Mouse (Mus musculus) forebrain, embryonic 16.5 days (tissue): ENCODE results near the gene 1810049J17Rik. TPM values are rescaled to one million over a fixed set of nuclear protein-coding genes. Genes with fewer than 3 reads are reported as not detected.

Source experiments
- ATAC-seq: fragments of 200-750 bp; cut with Nextera tagmentation; 2 replicates; pipeline ENCODE4 v1.8.0; 2017; ENCODE audit warnings: mild to moderate bottlenecking, moderate library complexity
- H3K27ac ChIP-seq: fragments of 300-500 bp; sonication (generic); 2 replicates; pipeline ENCODE4 v1.5.1; 2014; ENCODE audit warnings: low read length, control low read depth
- H3K27me3 ChIP-seq: fragments of 300-500 bp; sonication (generic); replicated peaks from 2 replicates; pipeline ENCODE4 v1.6.1; 2014; ENCODE audit warnings: low read length; ENCODE audit not compliant: control insufficient read depth, insufficient read depth
- H3K36me3 ChIP-seq: fragments of 300-500 bp; sonication (generic); 2 replicates; pipeline ENCODE4 v1.6.1; 2014; ENCODE audit not compliant: control insufficient read depth, insufficient read depth
- H3K4me1 ChIP-seq: fragments of 300-500 bp; sonication (generic); replicated peaks from 2 replicates; pipeline ENCODE4 v1.6.1; 2014; ENCODE audit warnings: low read length; ENCODE audit not compliant: control insufficient read depth, insufficient read depth
- H3K4me2 ChIP-seq: fragments of 300-500 bp; sonication (generic); 2 replicates; pipeline ENCODE4 v1.6.1; 2014; ENCODE audit warnings: mild to moderate bottlenecking, low read length, control low read depth
- H3K4me3 ChIP-seq: fragments of 300-500 bp; sonication (generic); replicated peaks from 2 replicates; pipeline ENCODE4 v1.5.1; 2014; ENCODE audit warnings: mild to moderate bottlenecking, low read length, control low read depth
- H3K9ac ChIP-seq: fragments of 300-500 bp; sonication (generic); replicated peaks from 2 replicates; pipeline ENCODE4 v1.6.1; 2014; ENCODE audit warnings: low read depth, low read length, control low read depth
- H3K9me3 ChIP-seq: fragments of 300-500 bp; sonication (generic); 2 replicates; pipeline ENCODE4 v1.6.1; 2016; ENCODE audit warnings: low read length; ENCODE audit not compliant: control insufficient read depth
- WGBS: fragments of 180-500 bp; shearing (Covaris S2); extraction: QIAGEN DNeasy Blood & Tissue Kit; methylation state at CpG from one replicate; pipeline ENCODE4 v1.1.7; 2014; 5-methylcytosine and 5-hydroxymethylcytosine counted together
- polyA plus RNA-seq: library from polyadenylated mRNA; unstranded; fragments of >200 nt; fragmentation: Nextera tagmentation; extraction: Ambion mirVana; gene quantifications from 2 replicates; pipeline ENCODE4 v1.2.1, GENCODE M21; 2015

The 1810049J17Rik gene
- polyA plus RNA-seq, 1 experiment from 2014 or later, result not detected

DNA sequence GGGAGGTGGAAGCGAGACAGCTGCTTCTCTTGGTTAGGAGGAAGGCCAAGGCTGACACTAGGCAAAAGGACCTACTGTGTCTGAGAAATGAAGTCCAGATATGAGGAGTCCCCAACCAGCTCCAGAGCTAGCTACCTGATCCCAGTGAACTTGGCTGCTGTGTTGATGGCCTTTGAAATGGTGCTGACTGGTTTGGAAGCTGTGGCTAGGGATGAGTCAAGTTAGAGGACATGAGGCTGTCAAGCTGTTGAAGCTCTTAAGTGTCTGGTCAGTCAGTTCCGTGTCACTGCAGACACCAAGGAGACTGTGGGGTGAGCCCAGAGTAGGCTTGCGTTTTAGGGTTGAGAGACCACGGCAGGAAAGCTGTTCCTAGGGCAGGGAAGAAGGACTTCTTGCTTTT lies 12.7 kb upstream of the 1810049J17Rik start:
- Histone ChIP-seq H3K27ac (no peak overlapping the region), H3K4me3 (no peak overlapping the region), H3K4me1 (peaks cover 8% of the 10 kb centered on the region), H3K27me3 (no peaks in the 10 kb centered on the region), H3K36me3 (no peaks in the 10 kb centered on the region), H3K9me3 (no peaks in the 10 kb centered on the region), H3K9ac (no peak overlapping the region), H3K4me2 (no peak overlapping the region)
- no peak for ATAC-seq
- WGBS, result 87% methylated on average over 4 of the region's 4 CpGs

DNA sequence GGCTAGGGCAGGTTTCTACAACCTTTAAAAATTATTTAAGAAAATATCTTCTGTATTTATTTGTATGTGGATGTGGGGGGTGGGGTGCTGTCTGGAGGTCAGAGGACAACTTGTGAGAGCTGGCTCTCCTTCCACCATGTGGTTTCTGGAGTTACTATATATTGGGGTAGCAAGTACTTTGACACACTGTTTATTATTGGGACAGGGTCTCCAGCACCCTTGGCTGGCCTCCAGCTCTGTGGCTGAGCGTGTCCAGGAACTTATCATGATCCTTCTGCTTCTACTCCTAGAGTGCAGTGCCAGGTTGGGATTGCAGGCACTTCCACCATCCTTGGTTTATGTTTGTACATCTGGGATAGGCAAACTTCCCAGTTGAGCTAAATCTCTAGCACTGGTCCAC lies 9.6 kb upstream of the 1810049J17Rik start:
- Histone ChIP-seq H3K9ac (no peak overlapping the region), H3K4me3 (no peak overlapping the region), H3K4me1 (peaks cover 8% of the 10 kb centered on the region), H3K36me3 (no peaks in the 10 kb centered on the region), H3K9me3 (no peaks in the 10 kb centered on the region), H3K4me2 (no peak overlapping the region), H3K27me3 (no peaks in the 10 kb centered on the region), H3K27ac (peak overlapping the region; percentile 50; the same call in 1 of the 2 replicates)
- 59% methylated on average over 1 of the region's 1 CpGs for WGBS
- ATAC-seq, result no peak

DNA sequence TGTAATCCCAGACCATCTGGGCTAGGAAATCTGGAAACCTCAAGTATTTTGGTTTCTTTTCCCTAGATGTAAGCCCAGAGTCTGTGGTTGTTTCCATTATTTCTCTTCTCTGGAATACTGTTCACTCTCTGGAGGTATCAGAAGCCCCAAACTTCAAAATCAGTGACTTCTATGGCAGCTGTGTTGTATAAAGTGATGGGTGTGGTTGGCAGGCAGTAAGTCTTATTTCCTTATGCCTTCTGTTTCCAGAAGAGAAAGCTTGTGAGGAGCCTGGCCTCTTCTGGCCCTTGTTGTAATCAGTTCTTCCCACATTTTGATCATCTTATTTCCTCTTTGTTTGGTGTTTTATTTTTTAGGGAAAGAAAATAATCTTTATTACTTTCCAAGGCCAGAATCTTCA lies 9.2 kb upstream of the 1810049J17Rik start:
- no peaks in the 10 kb centered on the region for H3K27me3 ChIP-seq
- peak; percentile 78 for ATAC-seq
- H3K36me3 ChIP-seq, result no peaks in the 10 kb centered on the region
- no peak overlapping the region for H3K4me2 ChIP-seq
- no peak overlapping the region for H3K9ac ChIP-seq
- H3K4me3 ChIP-seq, result no peak overlapping the region
- H3K27ac ChIP-seq, result peak overlapping the region; percentile 50
- no peaks in the 10 kb centered on the region for H3K9me3 ChIP-seq
- H3K4me1 ChIP-seq, result peaks cover 8% of the 10 kb centered on the region

DNA sequence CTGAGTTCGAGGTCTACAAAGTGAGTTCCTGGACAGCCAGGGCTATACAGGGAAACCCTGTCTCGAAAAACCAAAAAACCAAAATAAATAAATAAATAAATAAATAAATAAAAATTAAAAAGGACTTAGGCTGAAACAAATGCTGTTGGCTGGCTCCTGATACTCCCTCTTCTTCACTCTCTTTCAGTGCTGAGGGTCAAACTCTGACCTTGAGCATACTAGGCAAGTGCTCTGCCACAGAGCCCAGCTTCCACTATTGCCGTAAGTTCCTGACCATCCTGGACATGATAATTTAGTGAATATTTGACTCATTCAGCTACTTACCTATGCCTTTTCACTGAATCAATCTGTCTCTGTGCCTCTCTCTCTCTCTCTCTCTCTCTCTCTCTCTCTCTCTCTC lies 8.7 kb upstream of the 1810049J17Rik start:
- H3K27me3 ChIP-seq, result no peaks in the 10 kb centered on the region
- ATAC-seq, result peak; percentile 20; the same call in 1 of the 2 replicates
- no peak overlapping the region for H3K9ac ChIP-seq
- H3K9me3 ChIP-seq, result no peaks in the 10 kb centered on the region
- no peaks in the 10 kb centered on the region for H3K36me3 ChIP-seq
- H3K27ac ChIP-seq, result no peak overlapping the region
- 91% methylated on average over 3 of the region's 3 CpGs for WGBS
- no peak overlapping the region for H3K4me2 ChIP-seq
- peaks cover 8% of the 10 kb centered on the region for H3K4me1 ChIP-seq
- no peak overlapping the region for H3K4me3 ChIP-seq

DNA sequence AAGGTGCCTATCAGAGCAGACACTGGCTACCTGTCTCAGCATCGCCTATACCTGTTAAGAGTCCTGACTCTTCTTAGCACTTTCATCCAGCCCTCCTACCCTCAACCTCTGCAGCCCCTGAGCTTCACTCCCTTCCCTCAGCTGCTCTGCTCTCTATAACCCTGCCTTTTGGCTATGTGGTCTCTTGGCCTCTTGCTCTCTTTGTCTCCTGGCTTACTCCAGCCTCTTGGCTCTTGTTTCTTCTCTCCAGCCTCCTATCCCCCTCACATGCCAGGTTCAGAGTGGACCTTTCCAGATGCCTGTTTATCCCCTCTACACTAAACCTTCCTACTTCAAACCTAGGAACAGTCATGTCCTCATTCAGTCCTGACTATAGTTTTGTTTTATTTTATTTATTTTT lies 2.6 kb upstream of the 1810049J17Rik start:
- H3K9me3 ChIP-seq, result no peaks in the 10 kb centered on the region
- no peak overlapping the region for H3K4me3 ChIP-seq
- 0 out of 2 replicates have a peak, but pooled peaks cover 3% of the 10 kb centered on the region for H3K27me3 ChIP-seq
- H3K4me1 ChIP-seq, result peaks cover 24% of the 10 kb centered on the region
- no peak overlapping the region for H3K9ac ChIP-seq
- no peak for ATAC-seq
- 100% methylated on average over 1 of the region's 1 CpGs for WGBS
- H3K4me2 ChIP-seq, result no peak overlapping the region
- no peak overlapping the region for H3K27ac ChIP-seq
- no peaks in the 10 kb centered on the region for H3K36me3 ChIP-seq

DNA sequence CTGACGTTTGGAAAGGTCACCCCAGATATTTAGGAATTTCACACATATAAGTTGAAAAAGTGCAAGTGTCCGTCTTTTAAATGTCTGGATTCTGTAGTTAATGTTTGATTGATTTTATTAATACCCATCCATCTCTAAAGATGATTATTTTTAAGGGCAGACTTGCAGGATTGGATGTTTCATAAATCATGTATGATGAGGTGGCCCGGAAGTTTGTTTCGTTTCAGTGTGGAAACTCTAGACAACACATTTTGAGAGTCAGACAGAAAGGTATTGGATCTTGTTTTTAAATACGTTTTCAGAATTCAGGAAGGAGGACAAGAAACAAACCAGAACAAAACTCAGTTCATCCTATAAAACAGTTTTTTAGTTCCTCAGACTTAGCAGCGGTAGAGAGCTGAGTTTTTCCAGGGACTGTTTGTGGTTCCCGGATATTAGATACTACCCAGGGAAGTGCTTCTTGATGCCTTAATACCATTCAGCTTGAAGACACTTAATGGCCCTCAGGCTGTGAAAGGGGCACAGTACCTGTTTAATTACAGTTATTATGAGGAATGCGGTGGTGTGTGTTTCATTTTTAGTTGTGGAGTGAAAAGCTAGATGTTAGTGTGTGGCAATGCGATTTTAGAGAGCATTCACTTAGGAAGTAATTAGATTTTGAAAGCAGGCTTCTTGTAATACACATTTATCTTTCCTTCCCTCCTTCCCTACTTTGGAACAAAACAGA lies 1.1 kb upstream of the 1810049J17Rik start:
- H3K4me2 ChIP-seq, result peak overlapping the region; percentile 80
- peak overlapping the region; percentile 94 for H3K4me3 ChIP-seq
- peaks cover 24% of the 10 kb centered on the region for H3K4me1 ChIP-seq
- H3K9me3 ChIP-seq, result no peaks in the 10 kb centered on the region
- H3K9ac ChIP-seq, result no peak overlapping the region; the same call in 1 of the 2 replicates
- H3K27me3 ChIP-seq, result 0 out of 2 replicates have a peak, but pooled peaks cover 3% of the 10 kb centered on the region
- WGBS, result 10% methylated on average over 9 of the region's 9 CpGs
- H3K36me3 ChIP-seq, result no peaks in the 10 kb centered on the region
- ATAC-seq, result no peak
- no peak overlapping the region for H3K27ac ChIP-seq

DNA sequence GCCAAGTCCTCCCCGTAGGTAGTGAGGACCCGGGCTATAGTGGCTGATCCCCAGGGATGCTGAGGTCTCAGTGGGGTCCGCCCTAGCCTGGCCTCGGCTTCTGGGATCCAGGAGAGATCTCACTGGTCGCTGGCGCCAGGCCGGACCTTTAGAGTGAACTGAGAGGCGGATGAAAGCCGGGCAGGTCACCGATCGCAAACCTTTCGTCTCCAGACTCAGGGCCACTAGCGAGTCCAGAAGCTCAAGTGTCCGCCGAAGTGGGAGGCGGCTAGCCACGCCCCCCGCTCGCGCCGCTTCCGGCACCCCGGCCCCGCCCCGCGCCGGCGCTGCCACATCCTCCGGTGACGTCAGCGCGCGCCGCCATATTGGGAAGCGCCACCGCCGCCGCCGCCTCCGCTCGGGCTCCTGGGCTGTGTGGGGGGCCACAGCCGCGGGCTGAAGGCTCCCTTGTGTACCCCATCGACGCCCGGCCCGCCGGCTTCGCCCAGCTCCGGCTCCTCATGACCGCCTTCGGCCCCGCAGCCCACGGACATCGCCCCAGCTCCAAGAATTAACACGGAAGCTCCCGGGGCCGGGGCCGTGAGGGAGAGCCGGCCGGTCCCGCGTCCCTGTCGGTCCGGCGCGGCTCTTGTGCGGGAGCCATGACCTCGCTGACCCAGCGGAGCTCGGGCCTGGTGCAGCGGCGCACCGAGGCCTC lies 460 bp downstream of the 1810049J17Rik start, which contains the start of gene Golph3:
Golph3 (plus strand) TSS at position 360 of the 697 bp plus-strand sequence.
- peak within 1 kb of the TSS; percentile 95 for H3K9ac ChIP-seq
- peaks cover 24% of the 10 kb centered on the region for H3K4me1 ChIP-seq
- under 1% methylated on average over 73 of the region's 74 CpGs for WGBS
- H3K9me3 ChIP-seq, result no peaks in the 10 kb centered on the region
- H3K27ac ChIP-seq, result peak within 1 kb of the TSS; percentile 94
- H3K27me3 ChIP-seq, result 0 out of 2 replicates have a peak, but pooled peaks cover 3% of the 10 kb centered on the region
- H3K4me2 ChIP-seq, result peak within 1 kb of the TSS; percentile 80
- no peaks in the 10 kb centered on the region for H3K36me3 ChIP-seq
- H3K4me3 ChIP-seq, result peak within 1 kb of the TSS; percentile 94
- peak; percentile 98 for ATAC-seq

DNA sequence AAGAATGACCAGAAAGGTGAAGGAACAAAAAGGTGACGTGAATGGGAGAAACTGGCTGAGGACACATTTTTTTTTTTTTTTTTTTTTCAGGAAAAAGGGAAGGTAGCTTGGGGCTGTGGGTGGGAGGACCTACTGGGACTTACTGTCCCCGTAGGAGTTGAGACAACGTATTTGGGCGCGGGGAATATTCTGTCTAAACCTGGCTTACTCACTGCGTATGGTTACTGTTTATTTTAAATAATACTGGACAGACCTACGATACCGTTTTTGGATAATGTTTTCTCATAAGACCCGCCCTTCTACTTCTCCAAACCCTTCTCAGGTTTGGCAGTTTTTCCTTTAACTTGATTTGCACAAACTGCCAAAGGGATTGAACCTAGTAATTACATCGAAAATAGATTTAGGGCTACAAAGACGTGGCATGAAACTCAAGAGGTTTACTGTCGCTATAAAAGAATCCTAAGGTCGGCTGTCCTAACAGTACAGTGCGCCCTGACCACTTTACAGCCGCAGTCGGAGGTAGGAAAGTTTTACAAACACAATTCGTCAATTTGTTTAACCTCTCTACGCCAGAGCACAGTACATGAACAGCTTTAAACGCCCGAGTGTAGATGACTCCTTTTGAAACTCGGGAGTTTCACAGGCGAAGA lies 1.1 kb downstream of the 1810049J17Rik start:
- WGBS, result 5% methylated on average over 22 of the region's 22 CpGs
- Histone ChIP-seq H3K36me3 (no peaks in the 10 kb centered on the region), H3K27me3 (0 out of 2 replicates have a peak, but pooled peaks cover 3% of the 10 kb centered on the region), H3K4me1 (peaks cover 24% of the 10 kb centered on the region), H3K9ac (peak overlapping the region; percentile 95), H3K4me2 (peak overlapping the region; percentile 80), H3K4me3 (peak overlapping the region; percentile 94), H3K9me3 (no peaks in the 10 kb centered on the region), H3K27ac (no peak overlapping the region; the same call in 1 of the 2 replicates)
- no peak for ATAC-seq

DNA sequence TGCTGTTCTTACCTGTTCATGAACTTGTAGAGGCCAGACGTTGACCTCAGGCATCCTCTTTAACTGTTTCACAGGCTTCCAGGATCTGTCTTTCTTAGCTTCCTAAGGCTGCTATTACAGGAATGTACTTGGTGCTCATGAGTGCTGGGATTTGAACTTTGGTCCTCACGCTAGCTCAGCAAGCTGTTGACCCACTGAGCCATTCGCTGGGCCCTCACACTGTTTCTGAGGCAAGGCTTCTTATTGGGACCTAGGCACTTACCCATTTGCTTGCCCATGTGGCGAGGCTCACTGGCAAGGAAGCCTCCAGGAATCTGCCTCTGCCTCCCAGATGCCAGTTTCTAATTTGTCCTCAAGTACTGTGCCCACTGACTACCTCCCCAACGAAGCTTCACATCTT lies 1.8 kb downstream of the 1810049J17Rik start:
- WGBS, result 51% methylated on average over 5 of the region's 5 CpGs
- Histone ChIP-seq H3K27ac (no peak overlapping the region), H3K36me3 (no peaks in the 10 kb centered on the region), H3K4me1 (peaks cover 24% of the 10 kb centered on the region), H3K9ac (no peak overlapping the region), H3K4me2 (no peak overlapping the region), H3K4me3 (no peak overlapping the region), H3K9me3 (no peaks in the 10 kb centered on the region), H3K27me3 (0 out of 2 replicates have a peak, but pooled peaks cover 3% of the 10 kb centered on the region)
- ATAC-seq, result no peak
